Mouse (Mus musculus) CD8-positive naive resting alpha-beta T cell, adult 2 months (primary cell): ENCODE results near the gene Klf1.
"Not testable (repeated sequence)": the region's sequence is repeated elsewhere in the genome, so short reads cannot be mapped to it uniquely, and the experiment has no call there.

Source experiments
- DNase-seq, 2 experiments: peaks; one replicate each; pipeline ENCODE4 v3.0.0; 2022; ENCODE audit warnings: low read depth in 2 of 2, low spot score in 2 of 2

Klf1 gene

DNA sequence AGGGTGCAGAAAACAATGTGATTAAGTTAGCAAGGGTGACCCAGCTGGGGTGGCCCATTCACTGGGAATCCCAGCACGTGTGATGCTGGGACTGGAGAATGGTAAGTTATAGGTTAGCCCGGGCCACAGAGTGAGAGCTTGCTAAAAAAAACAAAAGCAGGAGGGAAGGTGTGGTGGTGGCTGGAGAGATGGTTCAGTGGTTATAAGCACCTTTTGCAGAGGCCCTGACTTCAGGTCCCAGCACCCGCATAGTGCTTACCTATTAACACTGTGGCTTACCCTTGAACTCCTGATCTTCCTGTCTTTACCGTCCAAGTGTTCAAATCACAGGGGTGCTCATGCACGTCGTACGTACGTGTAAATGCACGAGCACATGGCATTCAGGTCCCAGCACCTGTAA lies 5.3 kb downstream of the Klf1 start:
- no peak for DNase-seq

- no peak for DNase-seq
These were observed 5.8 kb downstream of the Klf1 start for GRCm38 (mm10) chr8:84907493-84907892.

DNA sequence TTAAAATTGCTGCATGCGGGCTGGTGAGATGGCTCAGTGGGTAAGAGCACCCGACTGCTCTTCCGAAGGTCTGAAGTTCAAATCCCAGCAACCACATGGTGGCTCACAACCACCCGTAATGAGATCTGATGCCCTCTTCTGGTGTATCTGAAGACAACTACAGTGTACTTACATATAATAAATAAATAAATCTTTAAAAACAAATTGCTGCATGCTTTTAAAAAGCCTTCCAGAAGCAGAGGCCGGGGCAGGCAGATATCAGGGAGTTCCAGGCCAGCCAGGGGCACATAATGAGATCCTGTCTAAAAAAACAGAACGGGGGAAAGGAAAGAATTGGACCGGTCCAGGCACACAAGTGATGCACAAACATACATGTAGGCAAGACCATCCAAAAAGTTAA lies 6.3 kb downstream of the Klf1 start:
- DNase-seq: not testable (repeated sequence)

DNA sequence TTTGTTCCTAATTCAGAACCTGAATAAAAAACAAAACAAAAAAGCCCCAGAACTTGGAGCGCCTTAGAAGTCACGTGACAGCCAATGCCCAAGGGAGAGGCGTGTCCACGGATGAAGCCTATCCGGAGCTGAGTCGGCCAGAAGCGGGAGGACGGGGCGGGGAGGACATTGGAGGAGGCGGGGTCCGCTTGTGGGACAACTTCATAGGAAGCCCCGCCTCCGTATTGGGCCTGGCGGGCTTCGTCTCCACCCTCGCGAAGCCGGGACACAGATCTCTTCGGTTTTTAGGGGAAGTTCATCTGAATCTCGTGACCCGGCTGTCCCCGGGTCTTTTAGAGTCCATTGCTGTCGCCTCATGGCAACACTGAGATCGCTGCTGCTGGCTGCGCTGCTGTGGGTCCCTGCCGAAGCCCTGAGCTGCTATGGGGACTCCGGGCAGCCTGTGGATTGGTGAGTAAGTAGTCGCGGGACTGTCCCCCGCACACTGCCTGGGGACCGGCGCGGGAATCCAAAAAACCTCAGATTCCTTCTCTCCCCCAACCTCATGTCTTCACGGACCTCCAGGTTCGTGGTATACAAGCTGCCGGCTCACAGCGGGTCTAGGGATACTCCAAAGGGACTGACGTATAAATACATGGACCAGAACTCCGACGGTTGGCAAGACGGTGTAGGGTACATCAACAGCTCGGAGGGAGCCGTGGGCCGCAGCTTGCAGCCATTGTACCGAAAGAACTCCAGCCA lies 6.9 kb downstream of the Klf1 start, which contains the start of gene Dnase2a:
TSS of gene Dnase2a (plus strand) at position 140 of the 741 bp plus-strand sequence.
- DNase-seq: peak; percentile 84 to 85

DNA sequence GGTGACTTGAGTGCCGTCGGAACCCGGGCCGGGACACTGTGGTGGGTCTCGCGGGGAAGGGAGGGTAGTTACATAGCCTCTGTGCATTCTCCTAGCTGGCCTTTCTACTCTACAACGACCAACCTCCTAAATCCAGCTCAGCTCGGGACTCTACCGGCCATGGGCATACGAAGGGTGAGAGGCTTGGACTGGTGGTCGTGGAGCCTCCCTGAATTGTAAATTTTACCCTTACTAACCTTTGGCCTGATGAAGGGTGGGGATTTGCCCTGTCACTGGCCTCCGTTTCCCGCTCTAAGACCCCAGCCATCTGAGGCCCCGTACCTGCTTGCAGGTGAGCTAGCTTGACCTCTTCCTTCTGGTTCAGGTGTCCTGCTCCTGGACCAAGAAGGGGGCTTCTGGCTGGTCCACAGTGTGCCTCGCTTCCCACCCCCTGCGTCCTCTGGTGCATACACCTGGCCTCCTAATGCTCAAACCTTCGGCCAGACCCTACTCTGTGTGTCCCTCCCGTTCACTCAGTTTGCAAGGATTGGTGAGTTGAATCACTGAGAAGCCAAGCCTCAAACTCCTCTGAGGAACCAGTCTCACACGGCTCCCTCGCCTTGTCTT lies 7.5 kb downstream of the Klf1 start:
- no peak for DNase-seq

DNA sequence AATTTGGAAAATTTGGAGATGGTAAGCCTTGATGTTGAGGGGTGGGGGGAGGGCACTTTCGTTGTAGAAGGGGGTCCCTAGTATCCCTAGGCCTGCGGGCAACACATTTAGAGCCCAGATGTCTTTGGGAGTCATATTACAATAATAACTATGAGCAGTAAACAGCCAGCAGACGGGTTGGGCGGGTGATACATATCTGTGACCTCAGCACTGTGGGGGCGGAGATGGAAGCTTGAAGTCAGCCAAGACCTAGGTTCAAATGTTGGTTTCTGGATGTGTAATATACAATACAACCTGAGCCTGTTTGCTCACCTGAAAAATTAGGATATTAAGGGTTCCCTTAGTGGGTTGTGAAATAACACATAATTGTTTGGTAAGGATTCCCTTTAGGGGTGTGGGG lies 8.2 kb downstream of the Klf1 start:
- no peak for DNase-seq

- no peak for DNase-seq
These were observed 8.8 kb downstream of the Klf1 start for GRCm38 (mm10) chr8:84910551-84910950.

GRCm38 (mm10) chr8:84911854-84912253 lies 10.1 kb downstream of the Klf1 start:
- no peak for DNase-seq

DNA sequence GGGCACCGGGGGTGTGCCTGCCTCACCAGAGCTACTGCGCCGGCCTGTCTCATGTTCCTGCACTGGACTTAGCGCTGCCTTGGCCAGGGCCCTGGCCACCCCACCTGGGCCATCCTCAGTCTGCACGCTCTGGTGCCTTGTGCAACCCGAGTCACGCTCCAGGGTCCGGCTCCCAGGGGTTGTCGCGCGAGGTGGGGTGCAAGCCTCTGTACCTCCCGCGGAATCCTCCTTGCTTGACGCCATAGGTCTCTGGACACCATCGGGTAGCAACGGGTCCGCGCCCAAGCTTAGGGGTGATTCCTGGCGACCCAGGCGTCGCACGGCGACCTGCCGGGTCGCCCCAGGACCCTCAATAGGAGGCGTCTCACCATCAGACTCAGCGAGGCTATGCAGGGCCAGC lies 10.7 kb downstream of the Klf1 start:
- DNase-seq: no peak

GRCm38 (mm10) chr8:84912895-84913501 lies 11.3 kb downstream of the Klf1 start:
- DNase-seq: peak; percentile 74 to 78

DNA sequence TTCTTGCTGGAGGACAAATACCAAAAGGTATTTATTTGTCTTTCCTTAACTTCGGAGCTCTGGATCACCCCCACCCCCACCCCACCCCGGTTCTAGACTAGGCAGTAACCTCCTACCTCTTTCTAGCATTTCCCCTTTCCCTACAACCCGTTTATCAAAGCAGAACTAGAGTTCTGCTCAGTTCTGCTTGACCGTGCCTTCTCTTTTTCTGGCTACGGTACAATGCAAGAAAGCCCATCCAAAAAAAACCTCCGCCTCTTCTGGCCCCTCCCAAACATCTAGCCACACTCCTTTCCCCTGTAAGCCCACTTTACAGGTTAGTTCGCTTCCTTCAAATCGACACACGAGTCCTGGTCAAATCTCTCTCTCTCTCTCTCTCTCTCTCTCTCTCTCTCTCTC lies 11.8 kb downstream of the Klf1 start:
- DNase-seq: no peak

DNA sequence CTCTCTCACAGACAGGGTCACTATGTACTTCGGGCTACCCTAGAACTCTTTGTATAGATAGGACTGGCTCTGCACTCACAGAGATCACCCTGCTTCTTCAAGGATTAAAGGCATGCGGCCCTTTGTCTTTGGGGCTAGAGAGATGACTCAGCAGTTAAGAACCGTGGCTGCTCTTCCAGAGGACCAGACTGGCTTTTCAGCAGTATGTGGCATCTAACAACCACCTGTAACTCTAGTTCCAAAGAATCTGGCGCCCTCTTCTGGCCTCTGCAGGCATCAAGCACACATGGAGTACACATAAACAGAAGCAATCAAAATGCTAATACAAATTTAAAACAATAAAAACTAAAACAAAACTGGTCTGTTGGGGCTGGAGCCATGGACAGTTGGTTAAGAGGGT lies 12.2 kb downstream of the Klf1 start:
- peak; percentile 55 to 58 for DNase-seq

- no peak for DNase-seq
These were observed 13.5 kb downstream of the Klf1 start for GRCm38 (mm10) chr8:84915269-84915668.

GRCm38 (mm10) chr8:84917781-84918180 lies 16.1 kb downstream of the Klf1 start:
- DNase-seq: no peak

DNA sequence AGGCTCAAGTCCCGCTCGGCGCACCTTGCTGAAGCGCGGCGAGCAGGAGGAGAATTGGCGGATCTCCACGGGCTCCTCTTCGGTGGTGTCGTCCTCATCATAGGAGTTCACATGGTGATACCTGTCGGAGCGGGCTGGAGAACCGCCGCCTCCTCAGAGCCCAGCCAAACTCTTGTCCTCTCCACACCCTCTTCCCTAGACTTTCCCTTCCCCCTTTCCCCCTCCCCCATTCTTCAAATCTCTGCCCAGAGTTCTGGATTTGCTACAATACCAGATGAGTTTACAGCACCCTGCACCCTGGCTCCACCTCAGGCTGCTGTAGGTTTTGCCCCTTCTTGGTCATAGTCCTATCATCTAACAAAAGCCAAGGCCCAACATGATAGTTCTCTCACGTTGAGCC lies 16.9 kb downstream of the Klf1 start:
- no peak for DNase-seq

DNA sequence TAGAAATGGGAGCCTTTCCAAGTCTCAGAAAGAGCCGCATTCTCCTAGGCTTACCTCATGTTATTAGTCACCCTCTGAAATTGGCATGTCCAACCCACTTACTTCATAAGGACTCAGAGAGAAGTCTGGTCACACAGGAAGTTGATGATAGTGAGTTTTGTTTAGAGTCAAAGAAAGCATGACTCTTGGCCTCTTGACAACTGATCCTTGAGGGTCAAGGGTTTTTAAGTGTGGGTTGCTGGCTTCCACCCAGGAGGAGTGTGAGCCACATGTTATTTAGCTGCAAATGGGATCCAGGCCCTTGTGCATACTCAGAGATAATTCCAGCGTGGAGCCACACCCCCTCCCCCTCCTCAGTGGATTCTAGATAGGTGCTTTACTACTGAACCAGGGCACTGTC lies 19.9 kb downstream of the Klf1 start:
- DNase-seq: no peak

GRCm38 (mm10) chr8:84925557-84925956 lies 23.8 kb downstream of the Klf1 start:
- no peak for DNase-seq

DNA sequence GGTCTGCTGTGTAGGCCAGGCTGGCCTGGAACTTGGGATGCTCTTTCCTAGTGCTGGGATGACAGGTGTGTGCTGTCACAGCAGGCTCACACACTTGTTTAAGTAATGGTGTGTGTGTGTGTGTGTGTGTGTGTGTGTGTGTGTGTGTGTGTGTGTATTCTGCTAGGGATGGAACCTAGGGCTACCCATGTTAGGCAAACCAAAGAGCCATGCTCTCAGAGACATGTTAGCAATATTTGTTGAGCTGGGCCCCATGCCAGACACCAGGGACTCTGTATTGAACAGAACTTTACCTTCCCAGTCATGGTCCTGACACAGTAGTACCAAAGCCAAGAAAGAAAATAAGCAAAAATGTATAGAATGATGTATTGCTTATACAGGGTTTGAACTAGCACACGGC lies 25.8 kb downstream of the Klf1 start:
- no peak for DNase-seq

DNA sequence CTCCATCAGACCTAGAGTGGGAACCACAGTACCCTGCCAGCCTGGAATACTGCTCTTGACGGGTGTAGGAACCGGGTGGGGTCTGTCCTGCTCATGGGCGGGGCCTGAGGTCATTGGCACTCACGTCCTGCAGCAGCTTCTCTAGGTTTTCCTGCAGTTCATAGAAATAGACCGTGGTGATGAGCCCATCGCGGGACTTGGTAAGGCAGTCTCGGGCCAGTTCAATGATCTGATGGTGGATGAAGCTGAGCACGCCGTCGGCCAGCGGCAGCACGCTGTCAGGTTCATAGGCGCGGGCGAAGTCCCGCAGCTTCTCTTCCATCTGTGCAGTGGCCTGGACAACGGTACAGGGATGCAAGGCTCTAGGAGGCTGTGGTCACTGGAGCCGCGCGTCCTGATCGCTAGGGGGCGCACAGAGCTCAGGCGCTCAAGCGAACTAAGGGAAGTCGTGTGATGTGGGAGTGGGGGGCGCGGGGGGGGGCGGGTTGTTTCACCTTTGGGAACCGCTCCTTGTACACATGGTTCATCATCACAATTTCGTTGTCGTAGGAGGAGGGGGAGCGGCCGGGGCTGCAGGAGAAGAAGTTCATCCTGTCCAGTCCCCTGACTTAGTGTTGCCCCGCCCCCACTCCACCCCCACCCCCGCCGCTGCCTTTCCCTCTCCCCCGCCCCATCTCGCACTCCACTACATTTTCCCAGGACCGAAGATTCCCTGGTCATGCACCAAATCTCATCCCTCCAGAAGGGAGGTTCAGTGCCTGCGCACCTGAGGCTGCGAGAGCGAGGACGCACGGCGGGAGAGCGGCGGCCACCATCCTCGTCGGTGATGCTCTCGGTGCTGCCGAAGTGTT lies 27.0 kb downstream of the Klf1 start:
- DNase-seq: peak in 1 of 2 experiments; percentile 46

DNA sequence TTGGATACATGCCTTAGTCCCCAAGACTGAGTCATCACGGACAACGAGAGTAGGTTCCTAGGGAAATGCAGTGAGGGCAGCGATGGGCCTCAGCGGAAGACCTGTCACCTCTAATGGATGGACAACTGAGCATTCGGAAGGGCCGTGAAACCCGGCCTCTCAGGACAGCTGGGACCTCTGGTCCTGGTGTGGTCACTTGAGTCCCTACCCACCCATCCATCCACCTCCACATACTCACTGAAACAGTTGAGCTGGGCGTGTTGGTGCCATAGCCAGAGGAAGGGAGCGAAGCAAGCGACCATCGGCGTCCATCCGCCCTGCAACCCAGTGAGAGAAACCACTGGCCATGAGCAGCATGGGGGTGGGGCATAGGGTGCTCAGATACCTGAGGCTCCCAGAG lies 28.9 kb downstream of the Klf1 start:
- no peak for DNase-seq

- DNase-seq: no peak
These were observed 32.2 kb downstream of the Klf1 start for GRCm38 (mm10) chr8:84933767-84934559.
